ENCODE assay signal across 19 mouse cellular contexts in the genomic region with DNA sequence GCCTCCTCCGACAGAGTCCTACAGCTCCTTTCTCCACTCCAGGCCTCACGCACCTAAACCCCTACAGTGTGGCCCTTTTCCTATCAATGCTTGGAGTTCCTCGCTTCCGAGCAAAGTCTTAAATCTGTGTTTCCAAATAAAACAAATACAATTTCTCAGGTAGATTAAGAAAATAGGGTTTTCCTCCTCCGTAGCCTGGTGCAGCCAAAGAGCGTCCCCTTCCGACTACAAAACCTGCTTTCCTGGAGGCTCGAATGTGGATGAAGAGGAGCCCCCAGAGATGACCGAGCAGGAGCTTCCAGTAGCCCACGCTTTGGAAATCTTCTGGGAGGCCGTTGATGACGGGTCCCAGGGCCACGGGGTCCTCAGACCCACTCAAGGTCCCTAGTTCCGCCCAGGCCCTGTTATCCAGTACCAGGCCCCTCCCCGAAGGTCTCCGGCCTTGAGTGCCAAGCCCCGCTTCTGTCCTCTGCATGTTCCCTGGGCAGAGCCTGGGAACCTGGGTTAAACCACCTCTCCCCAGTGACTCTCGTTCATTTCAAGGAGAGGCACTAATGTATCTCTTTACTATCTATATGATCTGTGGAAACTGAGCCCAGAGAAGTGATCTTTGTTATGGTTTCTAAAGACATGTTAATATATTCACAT. TPM values are rescaled to one million over a fixed set of nuclear protein-coding genes. Genes with fewer than 3 reads are reported as not detected.
"Had no signal": no experiment of that assay in that cellular context is flagged by ENCODE, and none has a peak within 500 bp of the region (broad histone marks: within the 10 kb centered on the region; RNA-seq: fewer than 3 reads in every experiment).

No protein-coding gene starts in this region.

- H3K9ac ChIP-seq: limb, embryonic 12.5 days; limb, embryonic 15.5 days; liver, embryonic 14.5 days; liver, postnatal 0 days; lung, embryonic 15.5 days had no signal

- H3K36me3 ChIP-seq: limb, embryonic 12.5 days; limb, embryonic 15.5 days; lung, embryonic 15.5 days had no signal

- DNase-seq: kidney, adult 18-20 months; kidney, postnatal 36 days; layer of hippocampus, postnatal 36 days; left cerebral cortex, postnatal 4 days; liver, postnatal 0 days; lung, postnatal 10 days; lung, postnatal 4 days; midbrain, embryonic 14.5 days; spleen, adult 18-20 months; thymus, postnatal 36 days had no signal

- H3K9me3 ChIP-seq: limb, embryonic 12.5 days; limb, embryonic 15.5 days; lung, embryonic 15.5 days had no signal

- ATAC-seq: liver, postnatal 0 days had no signal

- H3K27me3 ChIP-seq: lung, embryonic 15.5 days had no signal

- H3K4me3 ChIP-seq: left cerebral cortex, adult 2 months had no signal

- H3K27ac ChIP-seq: left cerebral cortex, adult 2 months; limb, embryonic 12.5 days; limb, embryonic 15.5 days; liver, embryonic 14.5 days; lung, embryonic 15.5 days; stomach, postnatal 0 days had no signal

RNA-seq across cellular contexts. Expression of a gene that starts 10.8 kb away (rescaled TPM):
- total RNA-seq: left cerebral cortex, postnatal 10 days had no signal

RNA-seq across cellular contexts. Expression of a gene that starts 43.5 kb away (rescaled TPM):
- total RNA-seq: megakaryocyte progenitor cell, adult 5-6 weeks; megakaryocyte-erythroid progenitor cell, adult 5-6 weeks had no signal
